Mouse (Mus musculus) stomach, embryonic 14.5 days (tissue): ENCODE measurements around the gene Prpf6. TPM values are rescaled to one million over a fixed set of nuclear protein-coding genes. Genes with fewer than 3 reads are reported as not detected.
A peak's percentile ranks its signal among the peaks of the same experiment; 100 is the strongest.

ENCODE experiments used
- ATAC-seq: fragments of 200-750 bp; cut with Nextera tagmentation; 2 replicates; pipeline ENCODE4 v1.8.0; 2017; ENCODE audit warnings: low read depth, moderate TSS enrichment; ENCODE audit not compliant: insufficient number of reproducible peaks, insufficient read depth, low FRiP score
- H3K27ac ChIP-seq: fragments of 300-500 bp; sonication (generic); 2 replicates; pipeline ENCODE4 v1.5.1; 2014; ENCODE audit warnings: mild to moderate bottlenecking, low read length, moderate library complexity, mixed read lengths
- H3K27me3 ChIP-seq: fragments of 300-500 bp; sonication (generic); 2 replicates; pipeline ENCODE4 v1.6.1; 2014; ENCODE audit warnings: low read length, control low read depth, mixed read lengths; ENCODE audit not compliant: control insufficient read depth, insufficient read depth
- H3K36me3 ChIP-seq: fragments of 300-500 bp; sonication (generic); 2 replicates; pipeline ENCODE4 v1.6.1; 2014; ENCODE audit warnings: mild to moderate bottlenecking, control low read depth, low read length, moderate library complexity, mixed read lengths; ENCODE audit not compliant: control insufficient read depth, insufficient read depth
- H3K4me1 ChIP-seq: fragments of 300-500 bp; sonication (generic); 2 replicates; pipeline ENCODE4 v1.6.1; 2014; ENCODE audit warnings: low read length, control low read depth, mixed read lengths; ENCODE audit not compliant: control insufficient read depth, insufficient read depth
- H3K4me2 ChIP-seq: fragments of 300-500 bp; sonication (generic); replicated peaks from 2 replicates; pipeline ENCODE4 v1.6.1; 2014; ENCODE audit warnings: low read depth, low read length, control low read depth
- H3K4me3 ChIP-seq: fragments of 300-500 bp; sonication (generic); 2 replicates; pipeline ENCODE4 v1.5.1; 2014; ENCODE audit warnings: low read depth, low read length, control low read depth
- H3K9ac ChIP-seq: fragments of 300-500 bp; sonication (generic); replicated peaks from 2 replicates; pipeline ENCODE4 v1.6.1; 2014; ENCODE audit warnings: low read depth, mild to moderate bottlenecking, control low read depth, low read length, moderate library complexity, mixed read lengths
- H3K9me3 ChIP-seq: fragments of 300-500 bp; sonication (generic); 2 replicates; pipeline ENCODE4 v1.6.1; 2016; ENCODE audit warnings: low read depth, low read length, control low read depth; ENCODE audit not compliant: control insufficient read depth
- WGBS: fragments of 180-500 bp; shearing (Covaris S2); extraction: QIAGEN DNeasy Blood & Tissue Kit; methylation state at CpG from one replicate; pipeline ENCODE4 v1.1.7; 2014; 5-methylcytosine and 5-hydroxymethylcytosine counted together
- polyA plus RNA-seq: library from polyadenylated mRNA; unstranded; fragments of >200 nt; fragmentation: Nextera tagmentation; extraction: Ambion mirVana; gene quantifications from 2 replicates; pipeline ENCODE4 v1.2.1, GENCODE M21; 2014

Gene Prpf6
- polyA plus RNA-seq, 1 experiment from 2014 or later, result 60.2 TPM

DNA sequence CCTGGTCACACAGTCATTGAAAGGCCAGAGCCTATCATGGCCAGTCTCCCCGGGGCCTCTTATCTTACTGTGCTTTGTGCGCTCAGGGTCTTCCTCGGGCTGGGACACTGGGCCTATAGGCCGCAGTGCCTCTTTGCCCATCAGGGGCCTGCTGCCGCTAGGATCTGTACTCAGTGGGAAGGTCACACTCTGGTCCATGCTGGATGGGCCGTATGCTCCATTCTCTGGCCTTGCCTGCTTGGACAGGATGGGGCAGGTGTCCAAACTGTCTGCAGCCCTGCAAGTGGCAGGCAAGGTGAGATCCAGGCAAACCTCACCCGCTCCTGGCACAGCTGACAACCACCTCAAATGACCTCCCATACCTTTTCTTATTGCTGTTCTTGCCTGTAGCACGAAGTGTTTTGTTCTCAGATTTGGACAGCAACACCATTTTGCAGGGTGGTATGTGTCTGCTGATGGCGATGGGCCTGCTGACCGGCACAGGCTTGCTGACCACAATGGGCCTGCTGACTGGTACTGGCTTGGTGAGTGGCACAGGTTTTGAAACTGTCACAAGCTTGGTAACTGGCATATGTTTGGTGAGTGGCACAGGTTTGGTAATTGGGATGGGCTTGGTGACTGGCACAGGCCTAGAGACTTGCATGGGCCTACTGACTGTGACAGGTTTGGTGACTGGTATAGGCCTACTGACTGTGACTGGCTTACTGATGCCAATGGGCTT is 2.5 kb upstream of the Prpf6 start:
- WGBS, result 89% methylated on average over 10 of the region's 10 CpGs
- Histone ChIP-seq H3K9ac (no peak overlapping the region), H3K4me1 (peaks cover 9% of the 10 kb centered on the region; the same call in 1 of the 2 replicates), H3K36me3 (peaks cover 60% of the 10 kb centered on the region), H3K27ac (no peak overlapping the region), H3K4me3 (no peak overlapping the region), H3K27me3 (no peaks in the 10 kb centered on the region), H3K9me3 (no peaks in the 10 kb centered on the region), H3K4me2 (no peak overlapping the region)
- ATAC-seq, result no peak

DNA sequence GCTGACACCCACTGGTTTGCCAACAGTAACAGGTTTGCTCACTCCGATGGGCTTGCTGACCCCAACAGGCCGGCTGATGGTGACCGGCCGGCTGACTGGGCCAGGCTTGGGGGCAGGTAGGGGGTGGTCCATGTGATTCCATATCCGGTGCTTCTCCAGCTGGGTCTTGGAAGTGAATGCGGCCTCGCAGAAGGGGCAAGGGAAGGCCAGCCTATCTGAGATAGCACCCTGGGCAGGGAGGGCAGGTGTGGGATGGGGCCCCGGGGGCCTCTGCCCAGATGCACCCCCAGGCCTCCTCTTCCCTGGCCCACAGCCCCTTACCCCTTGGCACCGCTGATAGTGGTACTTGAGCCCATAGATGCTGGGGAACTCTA is 1.9 kb upstream of the Prpf6 start:
- 93% methylated on average over 9 of the region's 9 CpGs for WGBS

GRCm38 (mm10) chr2:181590471-181590870 is 1.2 kb upstream of the Prpf6 start:
- no peak overlapping the region for H3K27ac ChIP-seq
- ATAC-seq, result no peak
- no peaks in the 10 kb centered on the region for H3K27me3 ChIP-seq
- no peak overlapping the region for H3K4me3 ChIP-seq
- WGBS, result 94% methylated on average over 5 of the region's 5 CpGs
- H3K4me1 ChIP-seq, result peaks cover 9% of the 10 kb centered on the region; the same call in 1 of the 2 replicates
- no peaks in the 10 kb centered on the region for H3K9me3 ChIP-seq
- H3K4me2 ChIP-seq, result no peak overlapping the region
- no peak overlapping the region for H3K9ac ChIP-seq
- H3K36me3 ChIP-seq, result peaks cover 49% of the 10 kb centered on the region

More for the DNA sequence above, 1.9 kb upstream of the Prpf6 start:
- Histone ChIP-seq H3K9me3 (no peaks in the 10 kb centered on the region), H3K36me3 (peaks cover 54% of the 10 kb centered on the region), H3K27ac (no peak overlapping the region), H3K27me3 (no peaks in the 10 kb centered on the region), H3K4me1 (peaks cover 9% of the 10 kb centered on the region; the same call in 1 of the 2 replicates), H3K9ac (no peak overlapping the region), H3K4me3 (no peak overlapping the region), H3K4me2 (no peak overlapping the region)
- ATAC-seq, result no peak

- peak within 1 kb of the TSS; percentile 78 for H3K4me2 ChIP-seq
- peak; percentile 75 for ATAC-seq
- peaks cover 31% of the 10 kb centered on the region for H3K36me3 ChIP-seq
- no peaks in the 10 kb centered on the region for H3K9me3 ChIP-seq
- H3K4me3 ChIP-seq, result peak within 1 kb of the TSS; percentile 94
- peak within 1 kb of the TSS; percentile 97 for H3K9ac ChIP-seq
- no peaks in the 10 kb centered on the region for H3K27me3 ChIP-seq
- H3K27ac ChIP-seq, result peak within 1 kb of the TSS; percentile 83
- under 1% methylated on average over 57 of the region's 97 CpGs for WGBS
- peaks cover 9% of the 10 kb centered on the region; the same call in 1 of the 2 replicates for H3K4me1 ChIP-seq
These were observed 768 bp downstream of the Prpf6 start, which contains the start of gene Zfp512b for GRCm38 (mm10) chr2:181592231-181593041. TSS of gene Zfp512b (minus strand) at chr2:181592803.

DNA sequence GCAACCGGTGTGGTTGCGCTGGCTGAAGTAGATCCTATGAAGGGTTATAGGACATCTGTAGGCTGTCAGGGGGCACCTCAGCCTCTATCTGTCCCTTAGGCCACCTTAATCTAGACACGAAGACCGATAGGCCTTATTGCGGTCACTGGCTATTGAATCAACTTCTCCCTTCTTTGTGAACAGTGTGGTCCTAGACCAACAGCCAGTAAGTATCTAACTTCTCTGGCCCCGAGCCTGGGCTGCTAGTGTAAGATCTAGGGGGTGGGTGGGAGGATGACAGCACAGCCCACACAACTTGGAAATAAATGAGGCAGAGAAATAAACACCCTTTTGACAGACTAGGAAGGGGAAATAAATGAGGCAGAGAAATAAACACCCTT is 1.4 kb downstream of the Prpf6 start:
- Histone ChIP-seq H3K27ac (peak overlapping the region; percentile 83), H3K9ac (peak overlapping the region; percentile 97), H3K27me3 (no peaks in the 10 kb centered on the region), H3K9me3 (no peaks in the 10 kb centered on the region), H3K36me3 (peaks cover 26% of the 10 kb centered on the region), H3K4me2 (peak overlapping the region; percentile 78), H3K4me3 (peak overlapping the region; percentile 94), H3K4me1 (peaks cover 9% of the 10 kb centered on the region; the same call in 1 of the 2 replicates)
- ATAC-seq, result peak; percentile 23; the same call in 1 of the 2 replicates
- WGBS, result 3% methylated on average over 6 of the region's 6 CpGs

- Histone ChIP-seq H3K4me3 (no peak overlapping the region), H3K4me1 (peaks cover 9% of the 10 kb centered on the region; the same call in 1 of the 2 replicates), H3K27ac (no peak overlapping the region), H3K9me3 (no peaks in the 10 kb centered on the region), H3K4me2 (no peak overlapping the region), H3K27me3 (no peaks in the 10 kb centered on the region), H3K36me3 (peaks cover 17% of the 10 kb centered on the region), H3K9ac (no peak overlapping the region)
- no peak for ATAC-seq
These were observed 2.3 kb downstream of the Prpf6 start for GRCm38 (mm10) chr2:181593937-181594336.

DNA sequence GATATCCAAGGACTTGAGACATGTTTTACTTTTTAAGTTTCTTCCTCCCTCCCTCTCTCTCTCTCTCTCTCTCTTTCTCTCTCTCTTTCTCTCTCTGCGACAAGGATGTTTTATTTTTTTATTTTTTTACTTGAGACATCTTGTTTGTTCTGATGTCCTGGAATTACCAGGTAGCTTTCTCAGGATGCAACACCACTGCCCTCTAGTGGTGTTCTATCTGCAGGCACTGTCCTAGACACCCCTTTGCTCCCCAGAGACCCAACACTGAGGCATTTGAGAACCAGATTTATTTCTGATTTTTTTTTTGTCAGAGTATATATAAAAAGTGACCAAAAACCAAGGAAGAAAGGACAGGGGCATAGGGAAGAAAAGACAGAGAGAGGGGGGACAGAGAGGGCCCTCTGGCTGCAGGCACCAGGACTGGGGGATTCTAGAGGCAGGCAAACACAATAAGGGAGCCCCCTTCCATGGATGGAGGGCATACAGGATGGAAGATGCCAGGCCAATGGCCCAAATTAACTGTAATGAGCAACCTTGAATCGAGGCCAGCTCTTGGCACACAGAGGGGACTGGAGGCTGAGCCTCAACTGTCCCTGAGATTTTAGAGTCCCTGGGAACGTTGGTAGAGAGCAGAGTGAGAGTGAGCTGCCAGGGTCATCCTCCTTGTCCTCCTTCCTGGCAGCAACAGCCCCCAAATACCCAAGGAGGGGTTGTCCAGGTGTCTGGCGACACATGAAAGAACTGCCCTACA is 3.5 kb downstream of the Prpf6 start:
- Histone ChIP-seq H3K27ac (no peak overlapping the region), H3K36me3 (peaks cover 6% of the 10 kb centered on the region; the same call in 1 of the 2 replicates), H3K9me3 (no peaks in the 10 kb centered on the region), H3K4me3 (no peak overlapping the region), H3K4me1 (peaks cover 9% of the 10 kb centered on the region; the same call in 1 of the 2 replicates), H3K4me2 (no peak overlapping the region), H3K27me3 (no peaks in the 10 kb centered on the region), H3K9ac (no peak overlapping the region)
- 67% methylated on average over 4 of the region's 4 CpGs for WGBS
- no peak for ATAC-seq
